Mouse (Mus musculus) heart, postnatal 10 days (tissue): ENCODE data around the gene Smad9. TPM values are rescaled to one million over a fixed set of nuclear protein-coding genes. Genes with fewer than 3 reads are reported as not detected.

ENCODE experiments used
- DNase-seq, 2 experiments: peaks; one replicate each; pipeline ENCODE4 v3.0.0; 2021
- intact Hi-C: fragments of 180-260 bp; cut with DNase I; formaldehyde crosslinking; loops from one replicate; pipeline ENCODE4 v1.15.1; 2025
- total RNA-seq, 2 experiments: library from RNA; stranded (reverse); gene quantifications; 2 replicates each; pipeline ENCODE4 v1.2.3; 2021

Smad9 gene
- 1 to 10 TPM; 1.3 to 2.0 TPM for total RNA-seq

DNA sequence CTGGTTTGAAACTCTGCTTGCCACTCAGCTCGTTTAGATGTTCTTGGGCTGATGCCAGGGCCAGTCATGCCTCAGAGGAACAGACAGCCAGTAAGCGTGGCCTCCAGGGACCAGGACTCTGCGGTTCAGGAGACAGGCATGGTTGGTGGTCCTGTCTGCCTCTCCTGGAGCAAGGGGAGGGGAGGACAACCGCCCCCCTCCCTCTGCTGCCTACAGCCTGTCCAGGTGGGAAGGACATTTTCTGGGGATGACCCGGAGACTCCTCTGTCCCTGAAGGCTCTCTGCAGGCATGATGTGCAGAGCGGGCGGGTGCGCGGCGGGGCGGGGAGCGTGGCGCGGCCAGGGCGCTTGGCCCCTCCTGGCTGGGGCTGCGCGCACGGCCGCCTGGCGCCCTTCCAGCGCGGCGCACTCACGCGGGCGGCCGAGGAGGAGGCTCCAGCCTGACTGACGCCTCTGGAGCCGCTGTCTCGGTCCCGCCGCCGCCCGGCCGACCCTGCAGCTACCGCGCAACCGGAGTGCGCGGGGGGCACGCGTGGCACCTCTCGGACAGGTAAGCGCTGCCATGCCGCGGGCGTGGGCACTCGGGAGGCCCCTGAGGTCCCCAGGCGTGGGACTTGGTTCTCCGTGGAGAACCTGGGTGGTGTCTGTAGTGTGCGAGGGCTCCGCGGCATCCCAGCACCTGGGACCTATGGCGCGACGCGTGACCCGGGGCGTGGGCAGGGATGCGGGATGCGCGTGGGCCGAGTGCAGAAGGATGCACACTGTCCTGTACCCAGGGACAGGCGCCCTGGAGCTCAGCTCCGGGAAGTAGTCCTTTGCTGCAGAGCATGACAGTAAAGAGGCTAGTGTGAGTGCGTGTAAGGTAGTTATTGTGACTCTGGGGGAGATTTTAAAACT is at the start of gene Smad9:
Smad9 (plus strand) TSS at position 438 of the 897 bp plus-strand sequence.
- intact Hi-C loops = no loop called here
- DNase-seq = peak; percentile 58 to 68

- peak in 1 of 2 experiments; percentile 20 for DNase-seq
- intact Hi-C loops = no loop called here
These were observed 46.4 kb upstream of the Smad9 start for GRCm38 (mm10) chr3:54708972-54709371.

DNA sequence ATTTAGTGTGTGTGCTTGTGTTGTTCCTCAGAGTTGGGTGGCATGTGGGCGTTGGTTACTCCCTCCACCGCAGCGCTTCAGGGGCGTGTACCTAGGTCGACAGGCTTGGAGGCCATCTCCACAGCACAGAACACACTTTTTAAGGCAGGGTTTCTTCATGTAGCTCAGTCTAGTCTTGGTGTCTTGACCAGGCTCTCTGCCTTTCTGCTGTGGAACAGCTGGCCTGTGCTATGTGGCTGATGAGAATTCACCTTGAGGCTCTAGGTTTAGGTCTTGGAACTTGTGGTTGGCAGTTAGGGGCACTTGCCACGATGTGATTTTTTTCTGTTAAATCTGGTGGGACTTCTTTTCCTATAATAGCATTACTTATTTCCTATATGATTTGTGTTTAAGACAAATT is 41.1 kb upstream of the Smad9 start, which contains the start of gene Gm21958:
Gm21958 (minus strand) TSS at position 101 of the 400 bp plus-strand sequence.
- intact Hi-C loops = no loop called here
- no peak for DNase-seq

GRCm38 (mm10) chr3:54715461-54715860 is 39.9 kb upstream of the Smad9 start:
- intact Hi-C loops = no loop called here
- no peak for DNase-seq

DNA sequence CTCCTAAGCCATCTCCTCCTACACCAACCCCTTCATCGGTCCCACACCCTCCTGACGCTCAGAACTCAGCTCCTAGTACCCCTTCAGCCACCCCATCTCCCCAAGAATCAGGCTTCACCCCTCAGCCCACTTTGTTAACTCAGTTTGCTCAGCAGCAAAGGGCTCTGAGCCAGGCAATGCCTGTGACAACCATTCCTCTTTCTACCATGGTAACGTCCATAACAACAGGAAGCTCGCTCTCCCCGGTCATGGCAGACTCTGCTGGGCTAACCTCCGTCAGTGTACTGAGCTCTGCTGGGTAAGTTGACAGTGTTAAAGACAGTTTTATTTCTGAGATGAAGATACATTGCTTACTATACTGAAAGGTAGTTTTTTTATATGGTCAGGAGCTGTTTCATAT is 38.0 kb upstream of the Smad9 start:
- no peak for DNase-seq
- intact Hi-C loops = no loop called here

- intact Hi-C loops = no loop called here
- no peak for DNase-seq
These were observed 36.4 kb upstream of the Smad9 start for GRCm38 (mm10) chr3:54718947-54719346.

DNA sequence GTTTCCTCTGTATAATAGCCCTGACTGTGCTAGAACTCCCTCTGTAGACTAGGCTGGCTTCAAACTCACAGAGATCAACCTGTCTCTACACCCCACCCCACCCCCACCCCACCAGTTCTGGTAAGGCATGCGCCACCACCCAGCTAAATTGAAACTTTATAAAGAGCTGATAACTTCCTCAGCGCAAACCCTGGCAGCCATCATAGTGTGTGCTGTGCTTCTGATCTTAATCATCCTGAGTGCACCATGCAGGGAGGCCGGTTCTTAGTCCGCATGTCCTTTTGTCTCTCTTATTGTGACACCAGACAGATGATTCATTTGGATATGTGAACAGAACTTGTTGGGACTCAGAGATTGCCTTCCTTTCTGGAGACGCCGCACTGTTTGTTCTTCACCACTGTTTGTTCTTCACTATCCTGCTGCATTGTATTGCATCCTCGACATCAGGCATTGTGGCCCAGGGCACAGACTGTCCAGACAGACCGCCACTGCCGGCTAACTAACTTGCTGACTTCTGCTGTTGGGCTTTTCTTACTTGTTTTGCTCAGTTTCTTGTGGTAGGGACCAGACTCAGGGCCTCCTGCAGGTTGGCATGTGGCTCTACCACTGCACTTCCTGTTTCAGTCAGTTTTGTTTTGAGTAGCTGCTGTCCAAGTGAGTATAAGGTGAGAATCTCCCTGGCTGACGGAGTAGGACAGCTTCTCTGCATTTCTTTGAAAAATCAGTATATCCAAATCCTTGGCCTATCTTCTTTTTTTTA is 31.5 kb upstream of the Smad9 start:
- intact Hi-C loops = no loop called here
- no peak for DNase-seq

- DNase-seq = no peak
- intact Hi-C loops = no loop called here
These were observed 30.0 kb upstream of the Smad9 start for GRCm38 (mm10) chr3:54725344-54725743.

GRCm38 (mm10) chr3:54727588-54727987 is 27.8 kb upstream of the Smad9 start:
- intact Hi-C loops = loop anchor here (1.0 kb wide), 1 partner anchor 16 kb away; no protein-coding TSS in a partner anchor
- DNase-seq = no peak

DNA sequence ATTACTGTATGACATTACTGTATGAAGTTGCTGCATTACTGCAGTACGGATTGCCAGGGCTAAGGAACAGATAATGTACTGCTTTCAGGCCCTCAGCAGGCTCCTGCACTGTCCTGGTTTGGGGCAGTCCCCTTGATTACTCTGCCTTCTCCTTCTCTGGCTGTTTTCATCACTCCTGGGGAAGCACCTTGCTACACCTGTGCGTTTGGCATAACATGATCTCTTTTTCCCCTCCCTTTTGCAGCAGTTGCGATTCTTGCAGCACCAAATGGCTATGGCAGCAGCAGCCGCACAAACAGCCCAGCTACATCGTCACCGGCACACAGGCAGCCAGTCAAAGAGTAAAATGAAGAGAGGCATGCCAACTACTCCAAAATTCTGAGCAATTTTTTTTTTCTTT is 27.3 kb upstream of the Smad9 start:
- DNase-seq = no peak
- intact Hi-C loops = no loop called here

- intact Hi-C loops = no loop called here
- no peak for DNase-seq
These were observed 23.7 kb upstream of the Smad9 start for GRCm38 (mm10) chr3:54731626-54732150.

DNA sequence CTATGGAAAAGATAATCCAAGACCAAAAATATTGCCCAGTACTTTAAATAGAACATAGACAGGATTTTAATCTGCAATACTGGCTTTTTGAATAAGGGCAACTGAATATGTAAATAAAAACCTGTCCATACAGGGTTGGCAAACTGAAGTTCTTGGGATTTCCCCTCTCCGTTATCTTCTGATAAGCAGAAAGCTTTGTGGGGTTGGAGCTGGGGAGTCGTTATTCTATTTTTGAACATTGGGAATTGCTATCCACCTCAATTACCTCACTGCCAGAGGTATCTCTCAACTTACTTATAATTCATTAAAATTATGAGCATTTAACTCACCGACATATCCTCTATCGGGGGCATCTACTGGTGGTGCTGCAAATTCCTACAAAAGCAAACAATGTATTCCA is 23.0 kb upstream of the Smad9 start:
- no peak for DNase-seq
- intact Hi-C loops = no loop called here

GRCm38 (mm10) chr3:54734411-54735246 is 20.8 kb upstream of the Smad9 start:
- intact Hi-C loops = loop anchor here (1.0 to 2.0 kb wide), 3 partner anchors 41 to 330 kb away; no protein-coding TSS in a partner anchor
- peak; percentile 92 to 94 for DNase-seq

DNA sequence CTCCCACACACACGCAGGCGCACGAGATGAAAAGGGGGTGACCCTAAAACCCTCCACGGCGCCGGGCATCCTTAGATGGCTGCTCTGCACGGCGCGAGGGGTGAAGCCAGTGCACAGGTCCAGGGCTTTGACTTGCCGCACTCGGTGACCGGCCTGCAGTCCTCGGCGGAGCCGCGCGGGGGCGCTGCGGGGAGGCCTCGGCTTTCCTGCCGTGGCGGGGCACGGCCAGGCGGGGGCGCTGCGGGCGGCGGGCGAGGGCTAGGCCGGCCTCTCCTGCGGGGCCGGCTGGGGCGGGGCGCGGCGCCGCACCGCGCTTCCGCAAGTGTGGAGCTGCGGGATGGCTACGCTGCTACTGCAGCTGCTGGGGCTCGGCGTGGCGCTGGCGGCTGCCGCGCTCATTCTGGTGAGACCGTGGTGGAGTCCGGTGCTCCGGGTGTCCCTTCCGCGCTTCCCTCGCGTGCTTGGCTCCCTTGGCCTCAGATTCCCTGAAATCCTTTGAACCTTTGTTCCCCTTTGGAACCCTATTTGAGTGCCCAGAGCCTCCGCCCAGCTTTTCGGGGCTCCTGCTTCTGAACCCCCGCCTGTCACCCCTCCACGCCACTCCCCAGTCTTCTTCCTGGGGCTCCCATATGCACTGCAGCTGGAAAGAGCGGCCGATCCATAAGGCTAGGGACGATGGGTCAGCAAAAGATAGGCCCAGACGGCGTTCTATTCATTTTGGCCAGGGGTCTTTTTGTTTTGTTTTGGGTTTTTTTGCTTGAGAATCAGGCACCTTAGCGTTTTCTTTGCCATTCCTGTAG is 19.9 kb upstream of the Smad9 start, which contains the start of the genes Exosc8 and Alg5:
Exosc8 (minus strand) TSS at position 147 of the 800 bp plus-strand sequence.
Alg5 (plus strand) TSS at position 293 of the 800 bp plus-strand sequence.
- DNase-seq = peak; percentile 95 to 98
- intact Hi-C loops = loop anchor here (1.0 to 2.0 kb wide), 3 partner anchors 42 to 329 kb away; no protein-coding TSS in a partner anchor

GRCm38 (mm10) chr3:54736101-54736927 is 19.1 kb upstream of the Smad9 start:
- intact Hi-C loops = no loop called here
- DNase-seq = peak; percentile 17 to 32

- intact Hi-C loops = no loop called here
- DNase-seq = no peak
These were observed 18.1 kb upstream of the Smad9 start for GRCm38 (mm10) chr3:54737317-54737716.

GRCm38 (mm10) chr3:54741965-54742364 is 13.4 kb upstream of the Smad9 start:
- no peak for DNase-seq
- intact Hi-C loops = no loop called here

GRCm38 (mm10) chr3:54745799-54746198 is 9.6 kb upstream of the Smad9 start:
- DNase-seq = peak in 1 of 2 experiments; percentile 40
- intact Hi-C loops = no loop called here
